Mouse (Mus musculus) heart, adult 2 months (tissue): ENCODE measurements at regions not wholly inside any gene's neighbourhood (a gene's known extent, or its start where the extent isn't known, plus 50 kb on each side); places are given as distances from the start of the nearest gene placed in this dataset.

Experiments
- DNase-seq, 2 experiments: peaks; one replicate each; pipeline ENCODE4 v3.0.0; 2021
- H3K27ac ChIP-seq: fragments of 200-600 bp; 2 replicates; pipeline ENCODE4 v1.8.1; 2022
- H3K27me3 ChIP-seq: fragments of 200-500 bp; 2 replicates; pipeline ENCODE4 v1.6.1; 2012; ENCODE audit warnings: mild to moderate bottlenecking, low read length, inconsistent platforms, mixed read lengths; ENCODE audit not compliant: control insufficient read depth, insufficient read depth
- H3K36me3 ChIP-seq: fragments of 200-500 bp; 2 replicates; pipeline ENCODE4 v1.6.1; 2012; ENCODE audit warnings: low read length, inconsistent platforms; ENCODE audit not compliant: control insufficient read depth, insufficient read depth
- H3K4me1 ChIP-seq: fragments of 200-500 bp; 2 replicates; pipeline ENCODE4 v1.6.1; 2011; ENCODE audit warnings: low read length; ENCODE audit not compliant: control insufficient read depth, insufficient read depth
- H3K4me3 ChIP-seq: fragments of 200-600 bp; 2 replicates; pipeline ENCODE4 v1.8.1; 2022
- H3K79me2 ChIP-seq: fragments of 200-500 bp; replicated peaks from 2 replicates; pipeline ENCODE4 v1.6.1; 2012; ENCODE audit warnings: mild to moderate bottlenecking, inconsistent platforms, low read length, moderate library complexity, mixed read lengths; ENCODE audit not compliant: control insufficient read depth, insufficient read depth
- H3K9ac ChIP-seq: fragments of 200-500 bp; 2 replicates; pipeline ENCODE4 v1.6.1; 2012; ENCODE audit warnings: low read depth, mild to moderate bottlenecking, control low read depth, inconsistent platforms, low read length, mixed read lengths
- CTCF ChIP-seq: fragments of 200-600 bp; IDR thresholded peaks from 2 replicates; pipeline ENCODE4 v1.8.1; 2022; ENCODE audit warnings: antibody characterized with exemption, mild to moderate bottlenecking, moderate library complexity
- EP300 ChIP-seq: fragments of 200-500 bp; IDR thresholded peaks from 2 replicates; pipeline ENCODE4 v1.6.1; 2011; ENCODE audit warnings: low read depth, low read length, control low read depth; ENCODE audit not compliant: insufficient read depth
- POLR2A ChIP-seq: fragments of 200-500 bp; IDR thresholded peaks from 2 replicates; pipeline ENCODE4 v1.6.1; 2011; ENCODE audit warnings: mild to moderate bottlenecking, low read depth, low read length, control low read depth; ENCODE audit not compliant: insufficient read depth
- WGBS: fragments of 180-500 bp; shearing (Covaris S2); methylation state at CpG from one replicate; pipeline ENCODE4 v1.1.7; 2018; 5-methylcytosine and 5-hydroxymethylcytosine counted together
- intact Hi-C: fragments of 180-260 bp; cut with DNase I; formaldehyde crosslinking; loops from one replicate; pipeline ENCODE4 v1.15.1; 2025

- Histone ChIP-seq H3K9ac (no peak overlapping the region), H3K27ac (no peak overlapping the region), H3K79me2 (no peaks in the 10 kb centered on the region), H3K27me3 (no peaks in the 10 kb centered on the region), H3K4me1 (no peaks in the 10 kb centered on the region), H3K4me3 (no peak overlapping the region), H3K36me3 (no peaks in the 10 kb centered on the region)
- WGBS, result 41% methylated on average over 2 of the region's 2 CpGs
- no peak for TF ChIP-seq EP300
- no peak for TF ChIP-seq POLR2A
- no peak for TF ChIP-seq CTCF
- no peak for DNase-seq
- intact Hi-C loops, result no loop called here
These were observed 112.4 kb upstream of the Usp9x start for GRCm38 (mm10) chrX:12958873-12959272.

GRCm38 (mm10) chrX:12950928-12951660, 120.2 kb upstream of the Usp9x start:
- Histone ChIP-seq H3K27me3 (no peaks in the 10 kb centered on the region), H3K36me3 (no peaks in the 10 kb centered on the region), H3K9ac (no peak overlapping the region), H3K4me1 (no peaks in the 10 kb centered on the region), H3K27ac (no peak overlapping the region), H3K79me2 (no peaks in the 10 kb centered on the region), H3K4me3 (no peak overlapping the region)
- DNase-seq, result peak; percentile 27 to 38
- no peak for TF ChIP-seq POLR2A
- no peak for TF ChIP-seq EP300
- TF ChIP-seq CTCF, result no peak
- WGBS, result 52% methylated on average over 7 of the region's 7 CpGs
- intact Hi-C loops, result no loop called here

GRCm38 (mm10) chrX:12942451-12942850, 128.8 kb upstream of the Usp9x start:
- H3K27me3 ChIP-seq, result no peaks in the 10 kb centered on the region
- H3K79me2 ChIP-seq, result no peaks in the 10 kb centered on the region
- no peaks in the 10 kb centered on the region for H3K36me3 ChIP-seq
- H3K4me3 ChIP-seq, result no peak overlapping the region
- no peak overlapping the region for H3K27ac ChIP-seq
- intact Hi-C loops, result no loop called here
- H3K9ac ChIP-seq, result no peak overlapping the region
- DNase-seq, result no peak
- TF ChIP-seq EP300 (no peak), CTCF (no peak), POLR2A (no peak)
- WGBS, result 75% methylated on average over 5 of the region's 5 CpGs
- H3K4me1 ChIP-seq, result no peaks in the 10 kb centered on the region

GRCm38 (mm10) chrX:12936406-12937172, 134.7 kb upstream of the Usp9x start:
- Histone ChIP-seq H3K36me3 (no peaks in the 10 kb centered on the region), H3K27me3 (no peaks in the 10 kb centered on the region), H3K4me1 (no peaks in the 10 kb centered on the region), H3K4me3 (peak overlapping the region; percentile 37), H3K9ac (peak overlapping the region; percentile 80), H3K27ac (peak overlapping the region; percentile 47), H3K79me2 (no peaks in the 10 kb centered on the region)
- 20% methylated on average over 43 of the region's 43 CpGs for WGBS
- no peak for TF ChIP-seq EP300
- no peak for TF ChIP-seq CTCF
- TF ChIP-seq POLR2A, result no peak
- peak; percentile 62 for DNase-seq
- intact Hi-C loops, result loop anchor here (10.0 kb wide), 1 partner anchor 128 kb away; no protein-coding TSS in a partner anchor

- Histone ChIP-seq H3K4me3 (no peak overlapping the region), H3K36me3 (no peaks in the 10 kb centered on the region), H3K9ac (no peak overlapping the region), H3K79me2 (no peaks in the 10 kb centered on the region), H3K4me1 (no peaks in the 10 kb centered on the region), H3K27me3 (no peaks in the 10 kb centered on the region), H3K27ac (no peak overlapping the region)
- DNase-seq, result no peak
- intact Hi-C loops, result loop anchor here (10.0 kb wide), 1 partner anchor 131 kb away; no protein-coding TSS in a partner anchor
- TF ChIP-seq EP300 (no peak), CTCF (no peak)
- WGBS, result 84% methylated on average over 4 of the region's 4 CpGs
These were observed 137.9 kb upstream of the Usp9x start for GRCm38 (mm10) chrX:12933294-12933807.

GRCm38 (mm10) chrX:12930242-12930641, 141.1 kb upstream of the Usp9x start:
- no peak overlapping the region for H3K27ac ChIP-seq

More at GRCm38 (mm10) chrX:12930242-12930641, 141.1 kb upstream of the Usp9x start:
- Histone ChIP-seq H3K27me3 (no peaks in the 10 kb centered on the region), H3K36me3 (no peaks in the 10 kb centered on the region), H3K4me1 (no peaks in the 10 kb centered on the region), H3K79me2 (no peaks in the 10 kb centered on the region), H3K9ac (no peak overlapping the region), H3K4me3 (no peak overlapping the region)
- intact Hi-C loops, result loop anchor here (10.0 kb wide), 1 partner anchor 135 kb away; no protein-coding TSS in a partner anchor
- DNase-seq, result no peak
- 33% methylated on average over 2 of the region's 2 CpGs for WGBS
- TF ChIP-seq EP300 (no peak), CTCF (no peak)
